Mouse (Mus musculus): ENCODE data around the gene Gm9945.

DNA sequence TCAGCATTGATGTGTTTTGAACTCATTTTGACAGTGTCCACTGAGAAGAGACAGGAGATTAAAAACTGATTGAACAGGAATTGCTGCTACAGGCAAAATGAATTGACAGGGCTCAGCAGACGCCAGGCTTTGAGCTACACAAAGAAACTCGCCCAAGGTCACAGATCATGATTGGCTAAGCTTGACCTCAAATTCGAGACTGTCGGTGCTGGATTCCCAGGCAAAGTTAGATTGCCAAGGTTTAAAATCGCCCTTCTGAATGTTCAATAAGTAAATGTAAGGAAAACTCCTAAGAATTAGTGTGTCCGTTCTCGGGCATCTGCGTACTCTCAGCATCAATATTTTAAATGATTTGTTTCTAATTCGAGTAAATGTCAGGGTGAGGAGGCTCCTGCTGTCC, 9.5 kb downstream of the Gm9945 start:
- TF ChIP-seq CTCF (IDR thresholded peaks at IDR 0.05; ENCODE audit: low read depth, low read length) (no peak), EP300 (IDR thresholded peaks at IDR 0.05; ENCODE audit: insufficient read depth, low read depth, low read length) (no peak), POLR2A (IDR thresholded peaks at IDR 0.05; ENCODE audit: insufficient read depth, low read length) (no peak)
